Mouse (Mus musculus): ENCODE data around the gene Il21r. TPM values are rescaled to one million over a fixed set of nuclear protein-coding genes. Genes with fewer than 3 reads are reported as not detected.

Il21r gene
- total and polyA plus RNA-seq, 2 experiments from 2014 or later: 0.12 TPM; not detected in 1

DNA sequence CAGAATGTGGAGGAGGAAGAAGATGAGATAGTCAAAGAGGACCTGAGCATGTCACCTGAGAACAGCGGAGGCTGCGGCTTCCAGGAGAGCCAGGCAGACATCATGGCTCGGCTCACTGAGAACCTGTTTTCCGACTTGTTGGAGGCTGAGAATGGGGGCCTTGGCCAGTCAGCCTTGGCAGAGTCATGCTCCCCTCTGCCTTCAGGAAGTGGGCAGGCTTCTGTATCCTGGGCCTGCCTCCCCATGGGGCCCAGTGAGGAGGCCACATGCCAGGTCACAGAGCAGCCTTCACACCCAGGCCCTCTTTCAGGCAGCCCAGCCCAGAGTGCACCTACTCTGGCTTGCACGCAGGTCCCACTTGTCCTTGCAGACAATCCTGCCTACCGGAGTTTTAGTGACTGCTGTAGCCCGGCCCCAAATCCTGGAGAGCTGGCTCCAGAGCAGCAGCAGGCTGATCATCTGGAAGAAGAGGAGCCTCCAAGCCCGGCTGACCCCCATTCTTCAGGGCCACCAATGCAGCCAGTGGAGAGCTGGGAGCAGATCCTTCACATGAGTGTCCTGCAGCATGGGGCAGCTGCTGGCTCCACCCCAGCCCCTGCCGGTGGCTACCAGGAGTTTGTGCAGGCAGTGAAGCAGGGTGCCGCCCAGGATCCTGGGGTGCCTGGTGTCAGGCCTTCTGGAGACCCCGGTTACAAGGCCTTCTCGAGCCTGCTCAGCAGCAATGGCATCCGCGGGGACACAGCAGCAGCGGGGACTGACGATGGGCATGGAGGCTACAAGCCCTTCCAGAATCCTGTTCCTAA is 27.3 kb upstream of the Il21r start:
- H3K27me3 ChIP-seq (ENCODE audit: control insufficient read depth, insufficient read depth, low read length): no peaks in the 10 kb centered on the region
- 88% methylated on average over 16 of the region's 16 CpGs for WGBS
- H3K9ac ChIP-seq (replicated peaks; ENCODE audit: low read depth, low read length): no peak overlapping the region
- H3K36me3 ChIP-seq (replicated peaks; ENCODE audit: control insufficient read depth, insufficient read depth, low read length): peaks cover 19% of the 10 kb centered on the region
- H3K4me1 ChIP-seq (ENCODE audit: control insufficient read depth, insufficient read depth): peaks cover 15% of the 10 kb centered on the region
- H3K27ac ChIP-seq (ENCODE audit: low read depth): no peak overlapping the region
- DNase-seq (ENCODE audit: low spot score) (no peak), ATAC-seq (ENCODE audit: insufficient read depth, low read depth) (no peak)
- no peaks in the 10 kb centered on the region for H3K9me3 ChIP-seq (replicated peaks; ENCODE audit: control insufficient read depth, low read length)
- no peak for TF ChIP-seq EP300 (IDR thresholded peaks at IDR 0.05; ENCODE audit: low read depth)
- TF ChIP-seq CTCF (IDR thresholded peaks at IDR 0.05; ENCODE audit: low read depth): no peak
- no peak overlapping the region for H3K4me3 ChIP-seq (ENCODE audit: low read depth, low read length)
- no peak overlapping the region for H3K4me2 ChIP-seq (ENCODE audit: low read depth, low read length)

DNA sequence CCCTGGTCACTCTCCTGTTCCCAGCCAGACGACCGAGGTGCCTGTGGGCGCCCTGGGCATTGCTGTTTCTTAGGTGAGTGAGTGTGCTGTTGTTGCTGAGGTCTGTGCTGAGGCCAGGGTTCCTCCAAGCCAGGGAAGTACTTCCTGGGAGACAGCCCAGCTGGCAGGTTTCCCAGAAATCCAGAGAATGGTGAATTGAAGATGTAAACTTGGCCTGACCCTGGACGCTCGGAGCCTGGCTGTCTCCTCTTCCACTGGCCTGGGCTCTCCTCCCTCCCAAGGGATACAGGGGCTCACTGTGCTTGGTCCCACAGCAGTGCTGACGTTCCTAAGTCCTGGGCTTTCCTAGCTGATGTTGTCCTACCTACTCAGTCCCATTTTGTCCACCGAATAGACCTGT is 26.2 kb upstream of the Il21r start:
- Histone ChIP-seq H3K4me2 (ENCODE audit: low read depth, low read length) (no peak overlapping the region), H3K27ac (ENCODE audit: low read depth) (no peak overlapping the region), H3K9me3 (replicated peaks; ENCODE audit: control insufficient read depth, low read length) (no peaks in the 10 kb centered on the region), H3K9ac (replicated peaks; ENCODE audit: low read depth, low read length) (no peak overlapping the region), H3K27me3 (ENCODE audit: control insufficient read depth, insufficient read depth, low read length) (no peaks in the 10 kb centered on the region), H3K36me3 (replicated peaks; ENCODE audit: control insufficient read depth, insufficient read depth, low read length) (peaks cover 15% of the 10 kb centered on the region), H3K4me1 (ENCODE audit: control insufficient read depth, insufficient read depth) (peaks cover 19% of the 10 kb centered on the region), H3K4me3 (ENCODE audit: low read depth, low read length) (no peak overlapping the region)
- DNase-seq (ENCODE audit: low spot score) (no peak), ATAC-seq (ENCODE audit: insufficient read depth, low read depth) (peak; percentile 52)
- TF ChIP-seq CTCF (IDR thresholded peaks at IDR 0.05; ENCODE audit: low read depth): no peak
- no peak for TF ChIP-seq EP300 (IDR thresholded peaks at IDR 0.05; ENCODE audit: low read depth)
- 39% methylated on average over 7 of the region's 7 CpGs for WGBS

DNA sequence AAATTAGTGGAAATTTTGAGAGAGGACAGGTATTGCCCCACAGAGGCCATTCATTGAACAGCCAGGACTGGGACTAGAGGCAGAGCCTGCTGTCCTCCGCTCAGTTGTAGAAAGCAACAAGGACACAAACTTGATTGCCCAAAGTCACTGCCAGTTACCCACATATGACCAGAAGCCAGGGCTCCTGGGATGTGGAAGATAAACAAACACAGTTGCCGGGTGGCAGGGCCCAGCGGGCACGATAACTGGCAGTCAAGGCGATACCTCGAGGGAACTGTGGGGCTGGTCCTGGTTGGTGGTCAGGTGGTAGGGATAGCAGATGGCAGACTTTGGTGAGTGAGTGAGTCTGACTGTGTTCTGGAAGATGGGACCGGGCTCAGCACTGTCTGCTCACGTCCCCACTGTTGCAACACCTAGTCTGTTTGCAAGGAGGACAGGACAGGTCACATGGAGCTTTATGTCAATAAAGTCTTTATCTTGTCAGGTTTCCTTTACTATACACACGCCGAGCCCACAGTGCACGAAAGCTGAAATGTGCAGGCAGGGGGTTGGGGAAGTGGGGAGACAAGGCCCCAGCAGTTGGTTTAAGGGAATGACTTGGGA is 25.6 kb upstream of the Il21r start:
- H3K4me3 ChIP-seq (ENCODE audit: low read depth, low read length): no peak overlapping the region
- no peaks in the 10 kb centered on the region for H3K9me3 ChIP-seq (replicated peaks; ENCODE audit: control insufficient read depth, low read length)
- ATAC-seq (ENCODE audit: insufficient read depth, low read depth) (no peak), DNase-seq (ENCODE audit: low spot score) (no peak)
- no peak overlapping the region for H3K4me2 ChIP-seq (ENCODE audit: low read depth, low read length)
- 68% methylated on average over 11 of the region's 11 CpGs for WGBS
- peaks cover 15% of the 10 kb centered on the region for H3K36me3 ChIP-seq (replicated peaks; ENCODE audit: control insufficient read depth, insufficient read depth, low read length)
- H3K27me3 ChIP-seq (ENCODE audit: control insufficient read depth, insufficient read depth, low read length): no peaks in the 10 kb centered on the region
- H3K4me1 ChIP-seq (ENCODE audit: control insufficient read depth, insufficient read depth): peaks cover 19% of the 10 kb centered on the region
- no peak overlapping the region for H3K9ac ChIP-seq (replicated peaks; ENCODE audit: low read depth, low read length)
- H3K27ac ChIP-seq (ENCODE audit: low read depth): no peak overlapping the region
- TF ChIP-seq EP300 (IDR thresholded peaks at IDR 0.05; ENCODE audit: low read depth) (no peak), CTCF (IDR thresholded peaks at IDR 0.05; ENCODE audit: low read depth) (no peak)

DNA sequence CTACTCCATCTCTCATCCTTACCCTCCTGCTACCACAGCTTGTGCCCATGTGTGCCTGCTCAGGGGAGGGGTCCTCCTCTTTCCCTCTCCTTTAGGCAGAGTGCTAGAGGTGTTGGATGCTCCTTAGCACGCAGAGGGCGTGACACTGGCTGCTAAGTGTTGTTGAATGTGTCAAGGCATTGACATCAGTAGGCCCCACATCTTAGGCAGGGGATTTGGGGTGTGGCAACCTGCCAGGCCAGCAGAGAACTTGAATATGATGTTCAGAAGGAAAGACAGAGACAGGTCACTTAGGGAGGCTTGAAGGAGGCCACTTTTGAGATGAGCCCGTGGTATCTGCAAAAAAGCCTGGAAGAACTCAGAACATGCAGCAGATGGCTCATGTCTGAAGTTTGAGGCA is 25.1 kb upstream of the Il21r start:
- no peak for TF ChIP-seq CTCF (IDR thresholded peaks at IDR 0.05; ENCODE audit: low read depth)
- no peak for TF ChIP-seq EP300 (IDR thresholded peaks at IDR 0.05; ENCODE audit: low read depth)
- no peak overlapping the region for H3K4me2 ChIP-seq (ENCODE audit: low read depth, low read length)
- ATAC-seq (ENCODE audit: insufficient read depth, low read depth): no peak
- no peak for DNase-seq (ENCODE audit: low spot score)
- H3K4me3 ChIP-seq (ENCODE audit: low read depth, low read length): no peak overlapping the region
- no peak overlapping the region for H3K9ac ChIP-seq (replicated peaks; ENCODE audit: low read depth, low read length)
- H3K36me3 ChIP-seq (replicated peaks; ENCODE audit: control insufficient read depth, insufficient read depth, low read length): peaks cover 14% of the 10 kb centered on the region
- no peaks in the 10 kb centered on the region for H3K9me3 ChIP-seq (replicated peaks; ENCODE audit: control insufficient read depth, low read length)
- WGBS: 64% methylated on average over 3 of the region's 3 CpGs
- H3K27me3 ChIP-seq (ENCODE audit: control insufficient read depth, insufficient read depth, low read length): no peaks in the 10 kb centered on the region
- peaks cover 19% of the 10 kb centered on the region for H3K4me1 ChIP-seq (ENCODE audit: control insufficient read depth, insufficient read depth)
- H3K27ac ChIP-seq (ENCODE audit: low read depth): no peak overlapping the region

DNA sequence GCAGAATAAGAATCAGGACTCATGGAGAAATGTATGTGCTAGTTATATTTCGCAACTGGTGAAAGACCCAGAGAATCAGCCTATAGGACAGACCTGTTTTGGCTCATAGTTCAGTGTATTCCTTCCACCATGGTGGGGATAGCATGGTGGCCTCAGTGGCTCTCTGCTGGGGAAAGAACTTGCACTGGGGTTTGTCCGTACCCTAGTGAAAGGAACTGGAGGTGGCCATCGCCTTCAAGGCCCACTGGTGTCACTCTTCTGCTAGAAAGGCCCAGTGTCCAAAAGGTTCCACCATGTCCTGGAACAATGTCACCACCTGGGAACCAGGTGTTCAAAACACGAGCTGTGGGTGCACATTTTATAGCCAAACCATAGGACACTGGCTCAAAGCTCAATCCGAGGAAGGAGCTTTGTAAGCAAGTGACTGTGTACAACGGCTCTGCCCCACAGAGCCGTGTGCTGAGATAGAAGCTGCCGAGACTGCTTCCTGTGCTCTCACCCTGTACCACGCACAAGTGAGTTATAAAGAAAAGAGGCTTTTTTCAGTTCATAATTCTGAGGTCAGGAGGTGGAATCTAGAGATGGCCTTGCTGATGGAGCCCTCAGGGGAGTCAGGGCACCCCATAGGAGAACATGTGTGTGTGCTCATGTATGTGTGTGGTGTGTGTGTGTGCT is 23.5 kb upstream of the Il21r start:
- Histone ChIP-seq H3K27ac (ENCODE audit: low read depth) (no peak overlapping the region), H3K9ac (replicated peaks; ENCODE audit: low read depth, low read length) (no peak overlapping the region), H3K4me1 (ENCODE audit: control insufficient read depth, insufficient read depth) (peaks cover 19% of the 10 kb centered on the region), H3K4me3 (ENCODE audit: low read depth, low read length) (no peak overlapping the region), H3K4me2 (ENCODE audit: low read depth, low read length) (no peak overlapping the region), H3K9me3 (replicated peaks; ENCODE audit: control insufficient read depth, low read length) (no peaks in the 10 kb centered on the region), H3K36me3 (replicated peaks; ENCODE audit: control insufficient read depth, insufficient read depth, low read length) (peaks cover under 1% of the 10 kb centered on the region; the same call in 1 of the 2 replicates), H3K27me3 (ENCODE audit: control insufficient read depth, insufficient read depth, low read length) (no peaks in the 10 kb centered on the region)
- DNase-seq (ENCODE audit: low spot score): no peak
- no peak for ATAC-seq (ENCODE audit: insufficient read depth, low read depth)
- no peak for TF ChIP-seq EP300 (IDR thresholded peaks at IDR 0.05; ENCODE audit: low read depth)
- WGBS: 73% methylated on average over 9 of the region's 9 CpGs
